Mouse (Mus musculus) forelimb bud, embryonic 11.5 days (tissue): Measurements from ENCODE around the gene Chd1.
"Not testable (repeated sequence)": the region's sequence is repeated elsewhere in the genome, so short reads cannot be mapped to it uniquely, and the experiment has no call there.

Experiments used
- DNase-seq: peaks from one replicate; pipeline ENCODE4 v3.0.0-alpha.2; 2012; ENCODE audit warnings: low read depth, low spot score

Gene Chd1

GRCm38 (mm10) chr17:15737346-15737917 lies 32.7 kb downstream of the Chd1 start:
- DNase-seq = no peak

GRCm38 (mm10) chr17:15741836-15742235 lies 37.1 kb downstream of the Chd1 start:
- DNase-seq = no peak

- no peak for DNase-seq
Observed at GRCm38 (mm10) chr17:15742953-15743352, 38.2 kb downstream of the Chd1 start.

GRCm38 (mm10) chr17:15743379-15743778 lies 38.6 kb downstream of the Chd1 start:
- no peak for DNase-seq

GRCm38 (mm10) chr17:15746696-15747095 lies 41.9 kb downstream of the Chd1 start:
- no peak for DNase-seq

GRCm38 (mm10) chr17:15748022-15748421 lies 43.3 kb downstream of the Chd1 start:
- no peak for DNase-seq

- not testable (repeated sequence) for DNase-seq
Observed at GRCm38 (mm10) chr17:15751264-15751663, 46.5 kb downstream of the Chd1 start.

- no peak for DNase-seq
Observed at GRCm38 (mm10) chr17:15761191-15761590, 56.4 kb downstream of the Chd1 start.

GRCm38 (mm10) chr17:15769081-15769724 lies 64.4 kb downstream of the Chd1 start:
- DNase-seq = no peak

- no peak for DNase-seq
Observed at GRCm38 (mm10) chr17:15773956-15774355, 69.2 kb downstream of the Chd1 start.

- DNase-seq = no peak
Observed at GRCm38 (mm10) chr17:15774565-15775215, 69.9 kb downstream of the Chd1 start.

GRCm38 (mm10) chr17:15776349-15776748 lies 71.6 kb downstream of the Chd1 start:
- DNase-seq = no peak

- DNase-seq = no peak
Observed at GRCm38 (mm10) chr17:15777979-15778378, 73.2 kb downstream of the Chd1 start.

GRCm38 (mm10) chr17:15787036-15787435 lies 82.3 kb downstream of the Chd1 start:
- peak; percentile 46 for DNase-seq

GRCm38 (mm10) chr17:15790716-15791115 lies 85.9 kb downstream of the Chd1 start:
- no peak for DNase-seq

- DNase-seq = no peak
Observed at GRCm38 (mm10) chr17:15799195-15799793, 94.5 kb downstream of the Chd1 start.

GRCm38 (mm10) chr17:15804008-15804812 lies 99.4 kb downstream of the Chd1 start:
- peak; percentile 36 for DNase-seq

GRCm38 (mm10) chr17:15807295-15807984 lies 102.7 kb downstream of the Chd1 start:
- DNase-seq = no peak

GRCm38 (mm10) chr17:15808015-15808414 lies 103.2 kb downstream of the Chd1 start:
- no peak for DNase-seq

- peak; percentile 91 for DNase-seq
Observed at GRCm38 (mm10) chr17:15808468-15809374, 104.0 kb downstream of the Chd1 start.
